Mouse (Mus musculus): Measurements from ENCODE around the gene Mccc1. TPM values are rescaled to one million over a fixed set of nuclear protein-coding genes. Genes with fewer than 3 reads are reported as not detected.

Gene Mccc1
- 25.5 TPM for polyA plus RNA-seq (2017; shearing (Covaris generic))

DNA sequence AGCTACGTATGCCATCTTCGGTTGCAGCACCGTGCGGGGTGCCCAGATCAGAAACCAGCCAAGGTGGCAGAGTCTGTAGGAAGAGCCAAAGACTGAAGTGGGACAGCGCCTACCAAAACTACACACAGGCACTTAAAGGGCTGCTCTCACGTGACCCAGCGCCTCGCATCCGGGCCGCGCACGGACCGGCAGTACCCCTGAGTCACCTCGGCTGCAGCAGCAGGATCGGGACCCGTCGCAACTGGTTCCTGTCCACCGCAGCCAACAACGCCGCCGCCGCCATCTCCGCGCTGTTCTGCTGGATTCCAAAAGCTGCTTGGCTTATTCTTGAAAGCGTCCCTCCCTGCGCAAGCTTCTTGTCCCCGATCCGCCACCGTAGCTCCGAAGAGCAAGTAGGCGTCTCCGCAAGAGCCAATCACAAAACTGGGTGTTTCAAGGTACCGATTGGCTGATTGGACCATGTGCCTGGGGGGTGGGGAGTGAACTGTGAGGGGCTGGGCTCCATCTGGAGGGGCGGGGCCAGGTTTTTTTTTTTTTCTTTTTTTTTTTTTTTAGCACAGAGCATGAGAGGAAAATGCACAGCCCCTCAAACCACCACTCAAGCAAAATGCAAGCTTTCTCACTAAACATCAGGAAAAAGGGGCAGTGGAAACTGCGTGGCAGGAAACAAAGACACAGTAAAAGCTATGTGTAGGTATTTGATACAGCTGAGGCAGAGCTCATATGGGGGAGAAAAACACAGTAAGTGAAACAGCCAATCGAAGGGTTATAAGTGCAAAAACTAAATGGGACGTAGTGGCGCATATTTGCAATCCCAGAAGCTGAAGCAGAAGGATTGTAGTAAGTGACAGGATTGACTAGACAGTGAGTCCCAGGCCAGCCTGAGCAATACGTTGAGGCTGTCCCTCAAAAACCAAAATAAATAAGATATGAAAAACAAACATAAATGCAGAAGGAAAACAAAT is at the start of gene Mccc1:
Mccc1 (minus strand) TSS at position 404 of the 965 bp plus-strand sequence.

DNA sequence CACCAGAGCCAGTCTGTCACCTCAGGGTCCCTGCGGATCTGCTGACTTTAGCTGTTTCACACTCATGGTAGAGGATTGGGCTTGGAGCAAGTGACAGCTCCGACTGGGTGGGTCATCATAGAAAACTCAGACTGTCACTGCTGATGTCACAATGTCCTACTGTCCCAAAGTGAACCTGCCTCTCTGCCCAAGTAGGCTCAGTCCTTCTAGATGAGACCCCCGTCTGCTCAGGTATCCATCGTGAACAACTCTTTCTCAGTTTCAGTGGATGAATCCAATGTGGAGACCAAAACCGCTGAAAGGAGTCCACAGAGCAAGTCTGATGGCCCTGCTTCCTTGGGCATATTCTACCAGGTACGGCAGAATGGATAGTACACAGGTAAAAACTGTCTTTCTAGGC is 63.1 kb downstream of the Mccc1 start, which contains the start of gene Dcun1d1:
Dcun1d1 (minus strand) TSS at position 101 of the 400 bp plus-strand sequence.

Other genes starting within 250 kb of the Mccc1 start
- 227 TPM for gene Atp11b, start 246.6 kb downstream of the Mccc1 start, polyA plus RNA-seq (2017; shearing (Covaris generic))
- gene Dcun1d1, start 63.2 kb downstream of the Mccc1 start, polyA plus RNA-seq (2017; shearing (Covaris generic)), result 58.9 TPM
- not detected for gene Ccdc144b, start 52.9 kb upstream of the Mccc1 start, polyA plus RNA-seq (2017; shearing (Covaris generic))
- 44.7 TPM for gene Acad9, start 65.3 kb upstream of the Mccc1 start, polyA plus RNA-seq (2017; shearing (Covaris generic))
- gene D3Ertd254e, start 150.3 kb upstream of the Mccc1 start, polyA plus RNA-seq (2017; shearing (Covaris generic)), result 1.9 TPM
- not detected for gene Qrfpr, start 221.6 kb upstream of the Mccc1 start, polyA plus RNA-seq (2017; shearing (Covaris generic))